9 mouse cellular contexts compared by ENCODE assay signal in genomic region chr10:29087823-29088222, GRCm38 (mm10). TPM values are rescaled to one million over a fixed set of nuclear protein-coding genes. Genes with fewer than 3 reads are reported as not detected.
DNase-seq lines count a peak whose midpoint lies in the region; ATAC-seq lines count a peak whose summit lies in the region.
"Had no signal": no experiment of that assay in that cellular context is flagged by ENCODE, and none has a peak within 500 bp of the region (broad histone marks: within the 10 kb centered on the region; RNA-seq: fewer than 3 reads in every experiment).

No protein-coding gene starts in this region.

- H3K4me3 ChIP-seq in midbrain, embryonic 15.5 days: no peak overlapping the region
- H3K4me3 ChIP-seq in midbrain, embryonic 16.5 days (ENCODE audit: low read depth, low read length): no peak overlapping the region

- 0 out of 2 replicates have a peak, but pooled peaks have one; percentile 24 for ATAC-seq in midbrain, embryonic 15.5 days (replicated peaks)
- no peak for ATAC-seq in midbrain, embryonic 16.5 days
- no peak for ATAC-seq in erythroid progenitor cell, adult 5-6 weeks (replicated peaks; ENCODE audit: low FRiP score, poor library complexity, severe bottlenecking)

- 32% methylated on average over 1 of the region's 1 CpGs for WGBS in midbrain, embryonic 15.5 days
- 18% methylated on average over 1 of the region's 1 CpGs for WGBS in midbrain, embryonic 16.5 days

- intact Hi-C loops in gastrocnemius, postnatal 36 days (cut with DNase I): no loop called here

- no peak overlapping the region for H3K27ac ChIP-seq in midbrain, embryonic 15.5 days
- no peak overlapping the region for H3K27ac ChIP-seq in midbrain, embryonic 16.5 days (ENCODE audit: low read length)

- H3K9me3 ChIP-seq in midbrain, embryonic 15.5 days: no peaks in the 10 kb centered on the region
- H3K9me3 ChIP-seq in midbrain, embryonic 16.5 days (replicated peaks; ENCODE audit: control insufficient read depth, low read length, poor library complexity, severe bottlenecking): no peaks in the 10 kb centered on the region

- H3K4me1 ChIP-seq in midbrain, embryonic 15.5 days: no peaks in the 10 kb centered on the region
- H3K4me1 ChIP-seq in midbrain, embryonic 16.5 days (ENCODE audit: control insufficient read depth, insufficient read depth, low read length): no peaks in the 10 kb centered on the region

- no peaks in the 10 kb centered on the region for H3K36me3 ChIP-seq in midbrain, embryonic 15.5 days (replicated peaks)
- H3K36me3 ChIP-seq in midbrain, embryonic 16.5 days (ENCODE audit: control insufficient read depth, insufficient read depth, low read length): no peaks in the 10 kb centered on the region

- no peaks in the 10 kb centered on the region for H3K27me3 ChIP-seq in midbrain, embryonic 15.5 days (replicated peaks)
- H3K27me3 ChIP-seq in midbrain, embryonic 16.5 days (ENCODE audit: control insufficient read depth, insufficient read depth, low read depth, low read length): no peaks in the 10 kb centered on the region

- DNase-seq in gastrocnemius, adult 18-20 months (ENCODE audit: low spot score): peak; percentile 2
- no peak for DNase-seq in gastrocnemius, postnatal 36 days
- peak; percentile 17 for DNase-seq in forelimb bud, embryonic 11.5 days (ENCODE audit: low read depth, low spot score)
- peak; percentile 59 to 74 for DNase-seq in right cerebral cortex, adult 2 months (ENCODE audit: low spot score in 2 of 2)
- no peak for DNase-seq in spleen, adult 18-20 months
- DNase-seq: thymus, postnatal 14 days had no signal

- no peak overlapping the region for H3K4me2 ChIP-seq in midbrain, embryonic 15.5 days
- no peak overlapping the region for H3K4me2 ChIP-seq in midbrain, embryonic 16.5 days (ENCODE audit: low read length)

- no peak overlapping the region for H3K9ac ChIP-seq in midbrain, embryonic 15.5 days
- no peak overlapping the region for H3K9ac ChIP-seq in midbrain, embryonic 16.5 days (ENCODE audit: low read depth, low read length)

RNA-seq across cellular contexts. Expression of gene Soga3, which starts 55.8 kb away (rescaled TPM):
- not detected for total RNA-seq in gastrocnemius, adult 18-20 months (2021)
- total RNA-seq in gastrocnemius, postnatal 36 days (2021): not detected
- 112 and 119 TPM in 2 replicates for polyA plus RNA-seq in midbrain, embryonic 15.5 days (2015; fragmentation: Nextera tagmentation; extraction: Ambion mirVana)
- polyA plus RNA-seq in midbrain, embryonic 16.5 days (2015; fragmentation: Nextera tagmentation; extraction: Ambion mirVana): 124 and 138 TPM in 2 replicates
- not detected in 2 replicates for total RNA-seq in erythroid progenitor cell, adult 5-6 weeks (2015; ENCODE audit: low replicate concordance)
- total RNA-seq in erythroid progenitor cell, adult 5-6 weeks (2017; ENCODE audit: low replicate concordance): not detected in 2 replicates

Comparison
In these comparisons a context has a peak if more than half of its experiments do, and no peak if none do; other contexts are left out.
1. DNase-seq: peak in gastrocnemius, adult 18-20 months (single experiment), forelimb bud, embryonic 11.5 days (single experiment) and right cerebral cortex, adult 2 months (2 of 2); none in gastrocnemius, postnatal 36 days (0 of 2) and spleen, adult 18-20 months (0 of 2).